Comparison of ENCODE assay signal across 8 mouse cellular contexts in genomic region chrX:162888575-162889223, GRCm38 (mm10). TPM values are rescaled to one million over a fixed set of nuclear protein-coding genes. Genes with fewer than 3 reads are reported as not detected.
DNase-seq lines count a peak whose midpoint lies in the region; ATAC-seq and TF ChIP-seq lines count a peak whose summit lies in the region.
"Not testable (repeated sequence)": the region's sequence is repeated elsewhere in the genome, so short reads cannot be mapped to it uniquely, and the experiment has no call there.

No protein-coding gene starts in this region.

- not testable (repeated sequence) for H3K27me3 ChIP-seq in forebrain, embryonic 14.5 days (replicated peaks; ENCODE audit: control insufficient read depth, insufficient read depth, low read length); hindbrain, embryonic 13.5 days; kidney, postnatal 0 days (ENCODE audit: insufficient read depth, low read length); lung, embryonic 14.5 days (ENCODE audit: insufficient read depth, low read length); neural tube, embryonic 11.5 days (ENCODE audit: control insufficient read depth, insufficient read depth, low read length)

- not testable (repeated sequence) for H3K9me3 ChIP-seq in forebrain, embryonic 14.5 days (replicated peaks; ENCODE audit: control insufficient read depth, low read length); hindbrain, embryonic 13.5 days; kidney, postnatal 0 days (replicated peaks; ENCODE audit: low read length); lung, embryonic 14.5 days (ENCODE audit: low read depth, low read length); neural tube, embryonic 11.5 days (ENCODE audit: control insufficient read depth, low read length)

- H3K4me3 ChIP-seq in forebrain, embryonic 14.5 days (ENCODE audit: low read depth, low read length): peak overlapping the region; percentile 56; the same call in 1 of the 2 replicates
- peak overlapping the region; percentile 4 for H3K4me3 ChIP-seq in hindbrain, embryonic 13.5 days
- not testable (repeated sequence) for H3K4me3 ChIP-seq in kidney, postnatal 0 days (replicated peaks; ENCODE audit: low read depth, low read length); lung, embryonic 14.5 days (ENCODE audit: low read depth, low read length); neural tube, embryonic 11.5 days (ENCODE audit: low read depth, low read length)

- H3K4me1 ChIP-seq in forebrain, embryonic 14.5 days (ENCODE audit: control insufficient read depth, insufficient read depth, low read length); hindbrain, embryonic 13.5 days (replicated peaks); kidney, postnatal 0 days (replicated peaks; ENCODE audit: insufficient read depth, low read length); lung, embryonic 14.5 days (ENCODE audit: insufficient read depth); neural tube, embryonic 11.5 days (ENCODE audit: control insufficient read depth, insufficient read depth, low read length): not testable (repeated sequence)

- H3K9ac ChIP-seq in forebrain, embryonic 14.5 days (ENCODE audit: low read length); hindbrain, embryonic 13.5 days; kidney, postnatal 0 days (ENCODE audit: low read depth, low read length); lung, embryonic 14.5 days; neural tube, embryonic 11.5 days (ENCODE audit: low read length): not testable (repeated sequence)

- not testable (repeated sequence) for TF ChIP-seq CTCF in kidney, postnatal 0 days (IDR thresholded peaks at IDR 0.05; ENCODE audit: low read depth); lung, embryonic 14.5 days (IDR thresholded peaks at IDR 0.05; ENCODE audit: low read depth)

- 81% methylated on average over 9 of the region's 25 CpGs for WGBS in forebrain, embryonic 14.5 days
- 72% methylated on average over 10 of the region's 25 CpGs for WGBS in hindbrain, embryonic 13.5 days
- WGBS in kidney, postnatal 0 days: 76% methylated on average over 9 of the region's 25 CpGs
- WGBS in lung, embryonic 14.5 days: 79% methylated on average over 9 of the region's 25 CpGs
- 76% methylated on average over 9 of the region's 25 CpGs for WGBS in neural tube, embryonic 11.5 days

- not testable (repeated sequence) for H3K4me2 ChIP-seq in forebrain, embryonic 14.5 days (ENCODE audit: low read length); hindbrain, embryonic 13.5 days; kidney, postnatal 0 days (ENCODE audit: low read length); lung, embryonic 14.5 days; neural tube, embryonic 11.5 days (ENCODE audit: low read depth)

- ATAC-seq in forebrain, embryonic 14.5 days: peak; percentile 58
- ATAC-seq in hindbrain, embryonic 13.5 days (ENCODE audit: low FRiP score): peak; percentile 50
- ATAC-seq in kidney, postnatal 0 days (replicated peaks; ENCODE audit: low FRiP score, low read depth): peak; percentile 27; the same call in 1 of the 2 replicates
- peak; percentile 42; the same call in 1 of the 2 replicates for ATAC-seq in lung, embryonic 14.5 days (ENCODE audit: insufficient read depth)
- ATAC-seq in neural tube, embryonic 11.5 days (ENCODE audit: insufficient read depth, low FRiP score, low TSS enrichment): peak; percentile 56; the same call in 1 of the 2 replicates

- peak; percentile 14 for DNase-seq in Muller cell, postnatal 12 days (ENCODE audit: inconsistent ontology term)
- DNase-seq in cerebellum, adult 9-11 months: peak; percentile 54
- peak; percentile 31 for DNase-seq in forebrain, embryonic 14.5 days (ENCODE audit: low spot score)
- DNase-seq in kidney, postnatal 0 days (ENCODE audit: low spot score): peak; percentile 11
- peak; percentile 43 for DNase-seq in lung, embryonic 14.5 days
- not testable (repeated sequence) for DNase-seq in neural tube, embryonic 11.5 days (ENCODE audit: low spot score)
- peak; percentile 7 for DNase-seq in urinary bladder, postnatal 14 days (ENCODE audit: low spot score)

- H3K27ac ChIP-seq in forebrain, embryonic 14.5 days (ENCODE audit: low read depth, low read length); hindbrain, embryonic 13.5 days; kidney, postnatal 0 days; lung, embryonic 14.5 days (ENCODE audit: low read depth); neural tube, embryonic 11.5 days (ENCODE audit: low read depth, low read length): not testable (repeated sequence)

- H3K36me3 ChIP-seq in forebrain, embryonic 14.5 days (ENCODE audit: control insufficient read depth, insufficient read depth, low read length); hindbrain, embryonic 13.5 days; kidney, postnatal 0 days (ENCODE audit: insufficient read depth, low read length); lung, embryonic 14.5 days (ENCODE audit: insufficient read depth); neural tube, embryonic 11.5 days (ENCODE audit: control insufficient read depth, insufficient read depth, low read length): not testable (repeated sequence)

RNA-seq across cellular contexts. Expression of gene Syap1, which starts 0.5 kb away (rescaled TPM):
- 30.0 and 31.3 TPM in 2 replicates for polyA plus RNA-seq in forebrain, embryonic 14.5 days (2014; fragmentation: Nextera tagmentation; extraction: Ambion mirVana)
- 29.7 TPM in 2 replicates for polyA plus RNA-seq in hindbrain, embryonic 13.5 days (2015; fragmentation: Nextera tagmentation; extraction: Ambion mirVana)
- polyA plus RNA-seq in kidney, postnatal 0 days (2015; fragmentation: Nextera tagmentation; extraction: Ambion mirVana): 58.7 and 62.3 TPM in 2 replicates
- polyA plus RNA-seq in lung, embryonic 14.5 days (2014; fragmentation: Nextera tagmentation; extraction: Ambion mirVana): 45.9 and 48.9 TPM in 2 replicates
- 35.0 and 39.4 TPM in 2 replicates for polyA plus RNA-seq in neural tube, embryonic 11.5 days (2014; fragmentation: Nextera tagmentation; extraction: Ambion mirVana)

RNA-seq across cellular contexts. Expression of gene Ctps2, which starts 12.3 kb away (rescaled TPM):
- 104 and 110 TPM in 2 replicates for polyA plus RNA-seq in forebrain, embryonic 14.5 days (2014; fragmentation: Nextera tagmentation; extraction: Ambion mirVana)
- polyA plus RNA-seq in hindbrain, embryonic 13.5 days (2015; fragmentation: Nextera tagmentation; extraction: Ambion mirVana): 86.2 and 91.1 TPM in 2 replicates
- 83.8 and 90.5 TPM in 2 replicates for polyA plus RNA-seq in kidney, postnatal 0 days (2015; fragmentation: Nextera tagmentation; extraction: Ambion mirVana)
- polyA plus RNA-seq in lung, embryonic 14.5 days (2014; fragmentation: Nextera tagmentation; extraction: Ambion mirVana): 93.0 and 94.7 TPM in 2 replicates
- polyA plus RNA-seq in neural tube, embryonic 11.5 days (2014; fragmentation: Nextera tagmentation; extraction: Ambion mirVana): 79.2 and 91.3 TPM in 2 replicates

RNA-seq across cellular contexts. Expression of gene Txlng, which starts 59.4 kb away (rescaled TPM):
- polyA plus RNA-seq in forebrain, embryonic 14.5 days (2014; fragmentation: Nextera tagmentation; extraction: Ambion mirVana): 13.6 and 14.8 TPM in 2 replicates
- polyA plus RNA-seq in hindbrain, embryonic 13.5 days (2015; fragmentation: Nextera tagmentation; extraction: Ambion mirVana): 13.3 and 14.1 TPM in 2 replicates
- 11.9 TPM in 2 replicates for polyA plus RNA-seq in kidney, postnatal 0 days (2015; fragmentation: Nextera tagmentation; extraction: Ambion mirVana)
- polyA plus RNA-seq in lung, embryonic 14.5 days (2014; fragmentation: Nextera tagmentation; extraction: Ambion mirVana): 13.4 and 14.0 TPM in 2 replicates
- 16.9 and 17.0 TPM in 2 replicates for polyA plus RNA-seq in neural tube, embryonic 11.5 days (2014; fragmentation: Nextera tagmentation; extraction: Ambion mirVana)
